Mouse (Mus musculus) forebrain, postnatal 0 days (tissue): ENCODE data around the gene Ddb1. TPM values are rescaled to one million over a fixed set of nuclear protein-coding genes. Genes with fewer than 3 reads are reported as not detected.

Source experiments
- ATAC-seq: fragments of 200-750 bp; cut with Nextera tagmentation; 2 replicates; pipeline ENCODE4 v1.8.0; 2017; ENCODE audit warnings: mild to moderate bottlenecking, moderate library complexity
- DNase-seq: peaks from one replicate; pipeline ENCODE4 v3.0.0-alpha.2; 2015
- H3K27ac ChIP-seq: fragments of 300-500 bp; sonication (generic); 2 replicates; pipeline ENCODE4 v1.5.1; 2014; ENCODE audit warnings: low read depth, mild to moderate bottlenecking, antibody characterized with exemption, low read length, moderate library complexity, mixed read lengths
- H3K27me3 ChIP-seq: fragments of 300-500 bp; sonication (generic); 2 replicates; pipeline ENCODE4 v1.6.1; 2014; ENCODE audit warnings: mild to moderate bottlenecking, low read length, mixed read lengths; ENCODE audit not compliant: insufficient read depth
- H3K36me3 ChIP-seq: fragments of 300-500 bp; sonication (generic); 2 replicates; pipeline ENCODE4 v1.6.1; 2014; ENCODE audit warnings: mild to moderate bottlenecking, moderate library complexity; ENCODE audit not compliant: insufficient read depth
- H3K4me1 ChIP-seq: fragments of 300-500 bp; sonication (generic); 2 replicates; pipeline ENCODE4 v1.6.1; 2014; ENCODE audit warnings: antibody characterized with exemption; ENCODE audit not compliant: insufficient read depth
- H3K4me2 ChIP-seq: fragments of 300-500 bp; sonication (generic); 2 replicates; pipeline ENCODE4 v1.6.1; 2014; ENCODE audit warnings: low read depth, mild to moderate bottlenecking, moderate library complexity
- H3K4me3 ChIP-seq: fragments of 300-500 bp; sonication (generic); 2 replicates; pipeline ENCODE4 v1.5.1; 2014; ENCODE audit warnings: low read depth, low read length, mixed read lengths
- H3K9ac ChIP-seq: fragments of 300-500 bp; sonication (generic); 2 replicates; pipeline ENCODE4 v1.6.1; 2014; ENCODE audit warnings: mild to moderate bottlenecking
- H3K9me3 ChIP-seq: fragments of 300-500 bp; sonication (generic); 2 replicates; pipeline ENCODE4 v1.6.1; 2016; ENCODE audit warnings: low read length
- CTCF ChIP-seq: sonication (generic); IDR thresholded peaks from 2 replicates; pipeline ENCODE4 v1.5.1; 2016; ENCODE audit warnings: antibody characterized with exemption, control low read depth, low read depth
- WGBS: fragments of 180-500 bp; shearing (Covaris S2); extraction: QIAGEN DNeasy Blood & Tissue Kit; methylation state at CpG from one replicate; pipeline ENCODE4 v1.1.7; 2014; 5-methylcytosine and 5-hydroxymethylcytosine counted together
- polyA plus RNA-seq: library from polyadenylated mRNA; unstranded; fragments of >200 nt; fragmentation: Nextera tagmentation; extraction: Ambion mirVana; gene quantifications from 2 replicates; pipeline ENCODE4 v1.2.1, GENCODE M21; 2015
- total RNA-seq: library from RNA; depleted of rRNA; stranded (reverse); fragments of >200 nt; gene quantifications from 2 replicates; pipeline ENCODE4 v1.2.3, GENCODE M21; 2014

Gene Ddb1
- total and polyA plus RNA-seq, 2 experiments from 2014 or later: 145 to 273 TPM

GRCm38 (mm10) chr19:10591659-10592377, 13.3 kb upstream of the Ddb1 start:
- no peak overlapping the region for H3K4me2 ChIP-seq
- no peak overlapping the region for H3K9ac ChIP-seq
- no peak overlapping the region for H3K4me3 ChIP-seq
- H3K4me1 ChIP-seq: no peaks in the 10 kb centered on the region
- peaks cover 51% of the 10 kb centered on the region for H3K36me3 ChIP-seq
- no peak overlapping the region for H3K27ac ChIP-seq
- no peaks in the 10 kb centered on the region for H3K27me3 ChIP-seq
- ATAC-seq: no peak
- 96% methylated on average over 6 of the region's 6 CpGs for WGBS
- H3K9me3 ChIP-seq: no peaks in the 10 kb centered on the region
- TF ChIP-seq CTCF: no peak
- DNase-seq: no peak

DNA sequence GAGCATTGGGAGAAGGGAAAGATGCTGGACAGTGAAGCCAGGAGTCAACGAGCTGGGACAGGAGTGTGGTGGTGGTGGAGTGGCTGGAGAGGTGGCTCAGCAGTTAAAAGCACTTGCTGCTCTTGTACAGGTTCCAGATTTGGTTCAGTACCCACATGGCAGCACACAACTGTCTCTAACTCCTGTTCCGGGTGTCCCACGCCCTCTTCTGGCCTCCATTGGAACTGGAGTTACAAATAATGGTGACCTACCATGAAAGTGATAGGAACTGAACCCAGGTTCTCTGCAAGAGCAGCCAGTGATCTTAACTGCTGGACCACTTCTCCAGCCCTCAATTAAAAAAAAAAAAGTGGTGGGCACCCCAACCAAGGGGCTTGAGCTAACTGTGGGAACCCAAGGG, 6.9 kb upstream of the Ddb1 start:
- WGBS: 33% methylated on average over 3 of the region's 3 CpGs

DNA sequence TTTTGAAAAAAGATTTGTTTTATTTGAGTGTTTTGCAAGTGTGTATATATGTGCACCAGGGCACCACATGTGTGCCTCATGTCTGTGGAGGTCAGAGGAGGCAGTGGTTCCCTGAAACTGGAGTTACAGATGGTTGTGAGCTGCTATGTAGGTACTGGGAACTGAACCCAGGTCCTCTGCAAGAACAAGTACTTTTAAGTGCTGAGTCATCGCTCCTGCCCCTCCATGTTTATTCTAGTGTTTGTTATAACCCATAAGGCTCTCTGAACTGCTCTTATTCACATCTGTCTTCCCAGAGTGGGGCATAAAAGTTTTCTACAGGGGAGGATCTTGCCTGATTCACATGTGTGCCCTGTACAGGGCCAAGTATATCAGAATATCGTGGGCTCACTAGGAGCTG, 5.5 kb upstream of the Ddb1 start:
- Histone ChIP-seq H3K36me3 (peaks cover 21% of the 10 kb centered on the region), H3K9ac (no peak overlapping the region), H3K4me1 (peaks cover 3% of the 10 kb centered on the region; the same call in 1 of the 2 replicates), H3K27me3 (no peaks in the 10 kb centered on the region), H3K27ac (no peak overlapping the region), H3K4me2 (no peak overlapping the region), H3K4me3 (no peak overlapping the region), H3K9me3 (no peaks in the 10 kb centered on the region)
- WGBS: 96% methylated on average over 2 of the region's 2 CpGs
- no peak for TF ChIP-seq CTCF
- ATAC-seq (no peak), DNase-seq (no peak)

More for the DNA sequence above, 6.9 kb upstream of the Ddb1 start:
- no peaks in the 10 kb centered on the region for H3K27me3 ChIP-seq
- H3K4me2 ChIP-seq: no peak overlapping the region
- peaks cover 34% of the 10 kb centered on the region for H3K36me3 ChIP-seq
- H3K9me3 ChIP-seq: no peaks in the 10 kb centered on the region
- H3K4me3 ChIP-seq: no peak overlapping the region
- ATAC-seq (no peak), DNase-seq (no peak)
- H3K4me1 ChIP-seq: no peaks in the 10 kb centered on the region
- TF ChIP-seq CTCF: peak; percentile 31; the same call in 1 of the 2 replicates
- H3K27ac ChIP-seq: no peak overlapping the region
- H3K9ac ChIP-seq: no peak overlapping the region

DNA sequence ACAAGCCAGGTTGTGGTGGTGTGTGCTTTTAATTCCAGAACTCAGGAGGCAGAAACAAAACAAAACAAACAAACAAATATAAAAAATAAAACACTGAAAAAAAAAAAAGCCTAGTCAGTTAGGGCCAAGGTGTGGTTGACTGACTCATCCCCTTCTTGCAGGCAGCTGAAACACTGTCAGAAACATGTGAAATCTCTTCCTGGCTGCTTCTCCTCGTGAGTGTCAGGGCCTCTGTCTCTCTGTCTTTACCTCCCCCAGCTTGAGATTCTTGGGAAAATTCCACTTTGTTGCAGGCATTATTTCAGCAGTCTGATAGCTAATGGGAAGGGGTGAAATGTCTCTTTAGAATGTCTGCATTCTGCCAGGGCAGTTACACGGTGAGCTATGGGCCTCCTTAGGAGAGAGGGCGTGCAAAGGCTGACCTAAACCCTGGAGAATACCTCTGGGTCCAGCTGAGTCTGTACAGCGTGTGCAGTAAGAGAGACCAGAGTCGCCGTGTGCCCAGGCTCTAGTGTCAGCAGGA, 2.8 kb upstream of the Ddb1 start:
- Histone ChIP-seq H3K4me1 (peaks cover 14% of the 10 kb centered on the region), H3K4me3 (peak overlapping the region; percentile 25), H3K4me2 (peak overlapping the region; percentile 49), H3K36me3 (peaks cover 3% of the 10 kb centered on the region; the same call in 1 of the 2 replicates), H3K9me3 (no peaks in the 10 kb centered on the region), H3K9ac (peak overlapping the region; percentile 54), H3K27ac (peak overlapping the region; percentile 89), H3K27me3 (no peaks in the 10 kb centered on the region)
- 3% methylated on average over 6 of the region's 6 CpGs for WGBS
- peak; percentile 7 for ATAC-seq
- no peak for DNase-seq
- TF ChIP-seq CTCF: no peak

- H3K9me3 ChIP-seq: no peaks in the 10 kb centered on the region
- ATAC-seq: peak; percentile 70
- H3K27ac ChIP-seq: peak overlapping the region; percentile 89
- H3K36me3 ChIP-seq: peaks cover 6% of the 10 kb centered on the region
- H3K4me3 ChIP-seq: peak overlapping the region; percentile 25
- H3K4me1 ChIP-seq: peaks cover 14% of the 10 kb centered on the region
- peak; percentile 94 for DNase-seq
- TF ChIP-seq CTCF: peak; percentile 92
- WGBS: under 1% methylated on average over 9 of the region's 9 CpGs
- peak overlapping the region; percentile 49 for H3K4me2 ChIP-seq
- H3K9ac ChIP-seq: peak overlapping the region; percentile 54
- H3K27me3 ChIP-seq: no peaks in the 10 kb centered on the region
These were observed 2.3 kb upstream of the Ddb1 start for GRCm38 (mm10) chr19:10602787-10603186.

- Histone ChIP-seq H3K9me3 (no peaks in the 10 kb centered on the region), H3K27me3 (no peaks in the 10 kb centered on the region), H3K4me2 (no peak overlapping the region), H3K27ac (peak overlapping the region; percentile 89; the same call in 1 of the 2 replicates), H3K4me3 (no peak overlapping the region), H3K9ac (no peak overlapping the region), H3K4me1 (peaks cover 14% of the 10 kb centered on the region), H3K36me3 (peaks cover 15% of the 10 kb centered on the region)
- ATAC-seq: no peak
- no peak for TF ChIP-seq CTCF
- DNase-seq: no peak
- WGBS: 83% methylated on average over 18 of the region's 18 CpGs
These were observed 1.2 kb upstream of the Ddb1 start for GRCm38 (mm10) chr19:10603660-10604523.
